Mouse (Mus musculus): ENCODE data around the gene Irs1.

DNA sequence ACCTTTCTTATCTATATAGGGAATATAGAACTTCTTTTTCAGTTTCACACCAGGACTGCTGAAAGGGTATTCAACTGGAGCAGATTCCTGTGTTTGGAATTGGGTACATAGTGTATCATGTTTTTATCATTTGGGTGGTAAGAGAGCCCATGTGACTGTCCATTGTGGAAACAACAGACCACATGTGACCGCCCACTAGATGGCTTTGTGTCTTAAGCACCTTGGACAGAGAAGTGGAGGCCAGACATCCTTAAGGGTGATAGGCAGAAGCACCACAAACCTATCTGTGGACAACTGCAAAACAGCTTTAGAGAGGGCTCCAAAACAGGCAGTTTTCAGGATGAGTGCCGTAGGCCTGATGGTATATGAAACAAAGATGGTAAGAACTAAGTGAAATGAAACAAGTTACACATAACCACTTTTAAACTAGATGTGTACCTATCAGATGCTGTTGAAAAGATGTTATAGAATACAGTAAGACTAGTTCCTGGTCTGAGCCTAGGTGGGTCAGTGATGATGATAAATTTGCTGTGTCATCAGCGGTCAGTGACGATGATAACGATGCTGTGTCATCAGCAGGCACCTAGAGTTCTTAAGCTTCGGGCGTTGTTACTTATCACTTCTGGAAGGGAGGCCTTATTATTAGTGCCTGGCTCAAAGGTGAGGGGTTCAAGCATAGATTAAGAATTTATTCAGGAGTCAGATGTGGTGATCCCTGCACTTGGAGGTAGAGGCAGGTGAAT is 37.0 kb upstream of the Irs1 start:
- TF ChIP-seq CTCF (IDR thresholded peaks at IDR 0.05) = no peak
- no peak for TF ChIP-seq EP300 (IDR thresholded peaks at IDR 0.05)
